Mouse (Mus musculus): ENCODE measurements around the gene Sh3d21.
"Not testable (repeated sequence)": the region's sequence is repeated elsewhere in the genome, so short reads cannot be mapped to it uniquely, and the experiment has no call there.

Gene Sh3d21

DNA sequence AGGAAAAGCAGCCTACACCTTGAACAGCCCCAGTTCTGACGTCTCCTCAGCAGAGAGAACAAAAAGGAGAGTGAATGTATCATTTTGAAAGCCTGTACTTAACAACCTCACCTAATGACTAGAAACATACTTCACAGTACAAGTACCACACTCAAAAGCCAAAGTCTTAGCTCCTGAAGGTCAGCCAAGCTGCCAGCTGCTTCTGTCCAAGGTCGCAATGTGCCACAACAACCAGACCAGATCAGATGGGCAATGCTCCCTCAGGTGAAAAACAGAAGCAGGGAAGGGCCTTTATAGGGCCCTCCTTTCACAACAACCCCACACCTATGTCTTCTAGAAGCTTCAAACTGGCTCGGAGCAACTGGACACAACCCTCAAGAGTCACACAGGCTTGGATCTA, 2.8 kb upstream of the Sh3d21 start:
- peak; percentile 59 to 74 for DNase-seq

DNA sequence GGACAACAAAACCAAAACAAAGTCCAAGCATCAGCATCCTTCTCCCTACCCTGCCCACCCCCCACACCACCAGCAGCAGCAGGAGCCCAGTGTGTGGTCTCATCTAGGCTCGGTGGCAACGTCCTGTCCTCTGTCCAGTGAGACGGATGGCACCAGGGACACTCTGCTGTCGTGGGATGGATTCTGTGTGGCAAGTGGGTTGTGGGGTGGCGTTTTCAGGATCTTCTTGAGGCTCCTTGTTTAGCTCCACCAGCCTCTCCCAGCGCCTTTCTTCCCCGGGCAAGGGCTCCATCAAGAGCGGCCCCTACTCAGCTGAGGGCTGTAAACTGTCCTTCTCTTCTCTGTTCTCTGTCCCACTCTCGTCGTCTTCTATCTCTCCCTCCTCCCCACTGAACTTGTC, 1.8 kb upstream of the Sh3d21 start:
- not testable (repeated sequence) for DNase-seq

DNA sequence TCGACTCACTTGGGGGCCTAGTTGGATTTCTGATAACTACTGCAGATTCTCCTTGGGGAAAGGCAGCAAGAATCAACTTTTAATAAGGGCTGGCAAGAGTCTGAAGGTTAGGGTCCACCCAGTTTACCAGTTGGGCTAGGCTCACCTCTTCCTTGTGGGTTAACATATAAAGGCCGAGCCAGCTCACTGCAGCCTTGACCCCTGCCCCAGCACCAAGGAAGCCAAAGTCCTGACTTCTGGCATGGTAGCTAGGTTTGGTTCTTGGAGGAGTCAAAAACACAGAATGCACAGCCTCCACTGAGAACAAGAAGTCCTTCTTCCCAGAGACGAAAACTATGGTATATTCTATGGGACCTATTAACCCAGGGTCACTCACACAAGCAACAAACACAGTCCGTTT, 394 bp upstream of the Sh3d21 start:
- peak; percentile 50 to 65 for DNase-seq

DNA sequence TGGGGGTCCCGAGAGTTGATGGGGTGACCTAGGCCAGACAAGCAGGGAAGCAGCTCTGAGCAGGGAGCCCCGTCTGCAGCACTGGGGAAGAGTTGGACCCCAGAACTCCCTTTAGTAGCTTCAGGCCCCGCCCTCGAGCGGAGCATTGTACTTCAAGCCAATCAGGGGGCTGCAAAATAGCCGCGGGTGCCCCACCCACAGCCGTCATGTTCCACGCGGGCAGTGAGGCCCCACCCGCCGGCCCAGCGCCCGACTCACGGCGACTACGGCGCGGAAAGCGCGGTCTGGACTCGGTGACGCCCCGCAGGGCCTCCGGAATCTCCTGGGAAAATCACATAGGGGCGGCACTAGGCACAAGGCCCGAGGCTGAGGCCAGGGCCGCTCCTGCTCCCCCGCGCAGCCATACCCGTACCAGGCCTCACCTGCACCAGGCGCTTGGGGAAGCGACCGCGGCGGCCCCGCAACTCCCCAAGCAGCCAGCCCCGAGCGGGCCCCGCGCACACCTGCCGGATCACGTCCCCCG, 686 bp downstream of the Sh3d21 start:
- peak; percentile 92 to 93 for DNase-seq

DNA sequence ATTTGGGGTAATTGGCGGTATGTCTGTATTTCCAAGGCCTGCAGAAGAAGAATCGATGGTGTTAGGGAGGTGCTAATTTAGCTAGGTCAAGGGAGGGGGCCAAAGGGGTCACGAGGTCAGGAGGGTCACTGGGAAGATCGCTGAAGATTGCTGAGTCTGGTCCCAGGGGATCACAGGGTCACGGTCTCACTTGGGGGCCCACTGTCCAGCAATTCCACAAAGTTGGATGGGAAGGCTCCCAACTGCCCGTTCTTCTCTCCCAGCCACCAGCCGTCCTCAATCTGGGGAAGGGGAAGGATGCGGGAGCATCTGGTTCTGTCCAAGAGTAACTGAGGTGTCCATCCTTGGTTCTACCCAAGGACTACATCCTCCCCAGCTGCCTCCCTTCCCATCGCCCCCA, 1.3 kb downstream of the Sh3d21 start:
- DNase-seq = no peak

DNA sequence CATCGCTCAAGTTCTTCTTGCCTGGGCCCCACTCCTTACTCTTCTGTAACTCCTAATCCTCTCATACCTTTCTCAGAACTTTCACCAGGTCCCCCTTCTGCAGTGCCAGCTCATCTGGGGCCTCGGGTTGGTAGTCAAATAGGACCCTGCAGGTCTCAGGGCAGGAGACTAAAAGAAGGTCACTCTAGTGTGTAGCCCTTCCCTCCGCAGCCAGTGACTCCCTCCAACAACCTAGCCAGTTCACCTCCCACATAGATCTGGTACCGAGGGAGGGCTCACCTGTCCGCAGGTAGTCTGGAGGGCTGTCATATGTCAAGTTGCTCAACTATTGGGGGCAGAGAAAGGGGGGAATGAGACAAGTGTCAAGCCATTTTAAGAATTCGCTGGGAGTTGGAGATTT, 1.8 kb downstream of the Sh3d21 start:
- no peak for DNase-seq

DNA sequence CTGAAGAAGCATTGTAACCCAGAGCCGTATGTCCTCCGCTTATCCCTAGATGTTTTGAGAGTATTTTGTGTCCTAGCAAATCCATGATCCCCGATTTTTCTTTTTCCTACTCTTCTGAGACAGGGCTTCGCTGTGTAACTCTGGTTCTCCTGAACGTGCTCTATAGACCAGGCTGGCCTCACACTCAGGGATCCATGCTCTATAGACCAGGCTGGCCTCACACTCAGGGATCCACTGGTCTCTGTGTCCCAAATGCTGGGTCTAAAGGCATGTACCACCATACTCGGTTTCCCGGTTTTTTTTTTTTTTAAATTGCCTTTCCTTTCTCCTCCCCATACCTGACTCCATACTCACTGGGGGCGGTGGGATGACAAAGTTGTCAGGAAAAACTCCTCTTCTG, 2.3 kb downstream of the Sh3d21 start:
- DNase-seq = no peak

GRCm38 (mm10) chr4:126159455-126159854, 3.8 kb downstream of the Sh3d21 start:
- no peak for DNase-seq

GRCm38 (mm10) chr4:126157562-126157961, 5.7 kb downstream of the Sh3d21 start:
- DNase-seq = no peak

DNA sequence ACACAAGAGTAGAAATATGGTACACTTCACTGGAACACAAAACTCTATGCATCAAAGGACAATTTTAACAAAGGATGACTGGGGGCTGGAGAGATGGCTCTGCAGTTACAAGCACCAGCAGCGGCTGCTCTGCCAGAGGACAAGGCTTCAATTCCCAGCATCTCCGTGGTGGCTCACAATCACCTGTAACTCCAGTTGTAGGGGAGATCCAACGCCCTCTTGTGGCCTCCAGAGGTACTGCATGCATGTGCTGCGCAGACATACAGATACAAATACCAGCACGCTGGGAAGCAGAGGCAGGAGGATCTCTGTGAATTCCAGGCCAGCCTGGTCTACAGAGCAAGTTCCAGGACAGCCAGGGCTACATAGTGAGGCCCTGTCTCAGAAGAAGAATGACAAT, 6.7 kb downstream of the Sh3d21 start:
- no peak for DNase-seq

DNA sequence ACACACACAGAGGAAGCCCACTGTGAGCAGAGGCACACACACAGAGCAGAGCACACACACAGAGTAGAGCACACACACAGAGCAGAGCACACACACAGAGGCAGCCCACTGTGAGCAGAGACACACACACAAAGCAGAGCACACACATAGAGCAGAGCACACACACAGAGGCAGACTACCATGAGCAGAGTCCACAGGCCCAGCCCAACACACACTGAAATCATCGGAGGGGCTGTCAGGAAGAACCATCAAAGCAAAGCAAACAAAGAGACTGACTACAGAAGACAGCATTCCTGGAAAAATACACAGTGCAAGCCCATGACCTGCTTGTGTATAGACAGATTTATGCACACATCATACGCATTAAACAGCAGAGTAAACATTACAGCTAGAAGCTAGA, 7.4 kb downstream of the Sh3d21 start:
- no peak for DNase-seq

- DNase-seq = peak in 1 of 2 experiments; percentile 63
Observed at GRCm38 (mm10) chr4:126155183-126155582, 8.1 kb downstream of the Sh3d21 start.

GRCm38 (mm10) chr4:126152864-126153263, 10.4 kb downstream of the Sh3d21 start:
- DNase-seq = no peak

DNA sequence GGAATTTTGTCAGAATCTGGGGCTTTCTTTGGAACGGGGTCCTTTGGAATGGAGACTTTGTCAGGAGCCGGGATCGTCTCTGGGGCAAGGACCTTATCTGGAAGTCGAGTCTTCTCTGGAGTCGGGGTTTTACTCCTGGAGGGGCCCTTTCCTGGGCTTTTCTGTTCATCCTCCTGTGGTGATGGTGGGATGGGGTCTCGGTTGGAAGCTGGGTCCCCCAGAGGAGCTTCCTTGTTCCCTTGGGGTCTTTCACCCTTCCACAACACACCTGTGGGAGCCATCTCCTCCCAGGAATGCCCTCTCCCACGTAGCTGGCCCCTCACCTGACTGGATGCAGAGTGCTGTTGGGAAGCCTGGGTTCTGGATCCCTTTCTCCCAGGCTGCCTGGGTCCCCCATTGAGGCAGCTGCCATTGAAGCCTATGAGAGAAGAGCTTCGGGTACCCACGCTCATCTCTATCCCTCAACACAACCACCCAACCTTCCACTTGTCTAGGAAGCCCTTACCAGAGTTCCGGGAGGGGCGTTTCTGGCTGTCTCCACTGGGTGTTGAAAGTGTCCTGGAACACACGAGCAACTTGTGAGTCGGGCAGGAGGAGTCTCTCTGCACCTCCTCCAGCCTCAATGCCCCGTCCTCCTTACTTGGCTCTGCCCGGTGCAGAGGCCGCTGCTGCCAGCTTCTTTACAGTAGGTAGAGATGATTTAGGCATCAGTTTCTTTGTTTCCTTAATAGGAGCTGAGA, 11.4 kb downstream of the Sh3d21 start:
- no peak for DNase-seq

DNA sequence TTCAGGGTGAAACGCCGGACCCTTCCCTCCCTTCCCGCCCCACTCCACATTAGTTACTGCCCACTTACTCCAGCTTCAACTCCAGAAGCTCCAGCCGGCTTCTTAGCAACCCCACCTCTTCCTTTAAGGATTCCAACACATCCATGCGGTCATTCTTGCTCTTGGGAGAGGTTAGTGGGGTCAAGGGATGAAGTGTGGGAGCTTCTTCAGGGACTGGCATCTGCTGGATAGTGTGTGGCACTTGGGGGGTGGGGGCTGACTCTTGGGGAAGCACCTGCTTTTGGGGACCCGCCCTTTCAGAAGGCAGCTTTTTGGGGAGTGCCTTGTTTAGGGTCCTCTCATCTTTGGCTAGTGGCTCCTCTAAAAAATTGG, 12.4 kb downstream of the Sh3d21 start:
- no peak for DNase-seq

DNA sequence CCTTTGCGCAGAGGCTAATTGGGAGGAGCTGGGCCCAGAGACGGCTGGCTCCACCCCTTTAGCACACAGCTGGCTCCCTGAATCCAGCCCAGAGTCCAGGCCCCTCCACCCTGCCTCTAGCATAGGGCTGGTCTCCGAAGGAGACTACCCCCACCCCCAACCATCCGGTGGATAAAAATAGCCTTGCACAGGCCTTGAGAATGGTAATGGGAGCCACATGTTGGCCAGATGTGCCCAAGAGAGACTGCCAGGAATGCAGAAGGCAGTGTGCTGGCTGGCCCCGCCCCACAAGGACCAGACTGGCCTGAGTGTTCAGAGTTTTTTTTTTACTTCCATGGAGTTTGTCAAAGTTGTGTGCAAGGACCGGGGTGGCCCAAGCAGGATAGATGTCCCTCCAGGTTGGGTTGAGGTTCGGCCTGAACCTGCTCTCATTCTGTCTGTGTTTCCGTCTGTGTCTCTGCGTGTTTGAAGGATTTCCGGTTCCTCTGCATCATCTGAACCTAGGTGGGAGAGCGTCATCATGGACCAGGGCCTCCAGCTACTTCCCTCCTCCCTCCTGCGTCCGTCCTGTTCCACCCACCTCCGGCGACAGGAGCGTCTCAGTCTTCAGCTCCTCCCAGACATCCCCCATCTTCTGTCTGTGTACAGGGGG, 12.9 kb downstream of the Sh3d21 start:
- DNase-seq = peak; percentile 74 to 84

- DNase-seq = no peak
Observed at GRCm38 (mm10) chr4:126149798-126150197, 13.5 kb downstream of the Sh3d21 start.

DNA sequence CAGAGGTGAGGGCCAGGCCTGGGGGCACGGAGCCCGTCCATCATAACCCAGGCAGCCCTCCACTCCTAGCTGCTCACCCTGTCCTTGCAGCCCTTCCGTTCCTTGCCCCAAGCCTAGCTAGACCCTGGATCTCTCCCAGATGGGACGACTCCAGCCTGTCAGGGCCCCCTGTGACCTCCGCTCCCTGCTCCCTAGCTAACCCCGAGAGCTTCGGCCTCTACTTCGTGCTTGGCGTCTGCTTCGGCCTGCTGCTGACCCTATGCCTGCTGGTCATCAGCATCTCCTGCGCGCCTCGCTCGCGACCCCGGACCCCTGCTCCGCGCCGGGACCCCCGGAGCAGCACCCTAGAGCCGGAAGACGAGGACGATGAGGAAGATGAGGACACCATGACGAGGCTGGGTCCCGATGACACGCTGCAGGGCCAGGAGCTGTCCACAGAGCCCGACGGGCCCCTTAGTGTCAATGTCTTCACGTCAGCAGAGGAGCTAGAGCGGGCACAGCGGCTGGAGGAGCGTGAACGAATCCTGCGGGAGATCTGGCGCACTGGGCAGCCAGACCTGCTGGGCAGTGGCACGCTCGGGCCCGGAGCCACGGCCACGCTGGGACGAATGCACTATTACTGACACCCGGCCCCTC, 14.1 kb downstream of the Sh3d21 start:
- DNase-seq = no peak

- DNase-seq = peak; percentile 68 to 74
Observed at GRCm38 (mm10) chr4:126148161-126148961, 14.9 kb downstream of the Sh3d21 start.

DNA sequence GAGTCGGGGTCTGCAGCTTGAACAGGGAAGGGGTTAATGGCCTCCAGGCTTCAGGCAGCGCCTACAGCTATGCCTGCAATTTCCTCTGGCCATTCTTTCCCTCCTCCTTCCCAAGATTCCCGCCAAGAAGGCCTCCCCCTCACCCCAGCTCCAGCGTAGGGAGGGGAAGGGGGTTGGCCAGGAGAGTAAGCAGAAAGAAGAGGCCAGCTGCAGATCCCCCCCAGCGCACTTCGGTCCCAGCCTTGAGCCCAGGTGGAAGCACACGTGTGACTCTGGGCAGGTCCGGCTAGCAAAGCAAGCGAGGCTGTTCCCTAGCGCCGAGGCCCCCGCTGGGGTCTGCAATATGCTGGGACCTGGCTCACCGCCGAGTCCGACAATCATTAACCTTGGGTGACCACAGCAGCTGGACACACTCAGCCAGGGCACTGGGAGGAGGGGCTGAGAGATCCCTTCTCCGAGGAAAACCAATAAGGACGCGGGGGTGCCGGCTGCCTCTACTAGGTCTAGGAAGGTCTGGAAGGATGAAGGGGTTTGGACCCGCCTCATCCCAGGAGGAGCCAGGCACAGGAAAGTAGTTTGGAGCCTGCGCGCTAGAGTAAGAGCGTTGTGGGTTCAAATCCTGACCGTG, 15.6 kb downstream of the Sh3d21 start, which contains the start of gene Eva1b:
TSS of gene Eva1b (plus strand) at position 212 of the 628 bp plus-strand sequence.
- peak; percentile 87 to 91 for DNase-seq

GRCm38 (mm10) chr4:126146974-126147532, 16.2 kb downstream of the Sh3d21 start:
- no peak for DNase-seq

DNA sequence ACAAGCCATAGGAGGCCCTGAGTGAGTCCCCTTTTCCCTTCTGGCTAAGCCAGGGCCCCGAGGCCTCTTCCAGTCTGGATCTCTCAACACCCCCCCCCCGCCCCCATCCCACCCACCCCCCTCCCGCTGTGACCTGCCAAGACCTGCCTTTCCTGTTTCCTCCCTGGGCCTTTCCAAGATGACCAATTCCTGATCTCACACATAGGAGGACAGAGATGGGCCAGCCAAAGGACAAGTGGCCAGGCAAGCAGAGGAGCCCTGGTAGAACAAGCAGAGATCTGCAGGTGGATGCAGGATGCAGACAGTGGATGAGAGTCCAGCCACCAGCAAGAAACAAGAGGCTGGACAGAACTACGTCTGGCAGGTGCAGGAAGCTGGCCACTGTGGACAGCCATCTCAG, 17.9 kb downstream of the Sh3d21 start:
- peak in 1 of 2 experiments; percentile 59 for DNase-seq
